Mouse (Mus musculus) hindbrain, embryonic 16.5 days (tissue): ENCODE data around the gene Ankrd27. TPM values are rescaled to one million over a fixed set of nuclear protein-coding genes. Genes with fewer than 3 reads are reported as not detected.

Source experiments
- ATAC-seq: fragments of 200-750 bp; cut with Nextera tagmentation; 2 replicates; pipeline ENCODE4 v1.8.0; 2017; ENCODE audit warnings: moderate TSS enrichment, moderate library complexity
- H3K27ac ChIP-seq: fragments of 300-500 bp; sonication (generic); 2 replicates; pipeline ENCODE4 v1.5.1; 2014; ENCODE audit warnings: low read depth, mild to moderate bottlenecking, control low read depth, low read length, moderate library complexity
- H3K27me3 ChIP-seq: fragments of 300-500 bp; sonication (generic); replicated peaks from 2 replicates; pipeline ENCODE4 v1.6.1; 2014; ENCODE audit warnings: low read length; ENCODE audit not compliant: control insufficient read depth, insufficient read depth
- H3K36me3 ChIP-seq: fragments of 300-500 bp; sonication (generic); 2 replicates; pipeline ENCODE4 v1.6.1; 2014; ENCODE audit warnings: mild to moderate bottlenecking, low read length, moderate library complexity, mixed read lengths; ENCODE audit not compliant: control insufficient read depth, insufficient read depth
- H3K4me1 ChIP-seq: fragments of 300-500 bp; sonication (generic); 2 replicates; pipeline ENCODE4 v1.6.1; 2014; ENCODE audit warnings: low read depth, low read length; ENCODE audit not compliant: control insufficient read depth, insufficient read depth
- H3K4me2 ChIP-seq: fragments of 300-500 bp; sonication (generic); 2 replicates; pipeline ENCODE4 v1.6.1; 2014; ENCODE audit warnings: mild to moderate bottlenecking, low read length, control low read depth, moderate library complexity
- H3K4me3 ChIP-seq: fragments of 300-500 bp; sonication (generic); 2 replicates; pipeline ENCODE4 v1.5.1; 2014; ENCODE audit warnings: mild to moderate bottlenecking, low read length, control low read depth, moderate library complexity
- H3K9ac ChIP-seq: fragments of 300-500 bp; sonication (generic); 2 replicates; pipeline ENCODE4 v1.6.1; 2014; ENCODE audit warnings: low read depth, mild to moderate bottlenecking, control low read depth, low read length, moderate library complexity
- H3K9me3 ChIP-seq: fragments of 300-500 bp; sonication (generic); 2 replicates; pipeline ENCODE4 v1.6.1; 2014; ENCODE audit warnings: mild to moderate bottlenecking, low read length, moderate library complexity; ENCODE audit not compliant: control insufficient read depth
- WGBS: fragments of 180-500 bp; shearing (Covaris S2); extraction: QIAGEN DNeasy Blood & Tissue Kit; methylation state at CpG from one replicate; pipeline ENCODE4 v1.1.7; 2014; 5-methylcytosine and 5-hydroxymethylcytosine counted together
- polyA plus RNA-seq: library from polyadenylated mRNA; unstranded; fragments of >200 nt; fragmentation: Nextera tagmentation; extraction: Ambion mirVana; gene quantifications from 2 replicates; pipeline ENCODE4 v1.2.1, GENCODE M21; 2015

The Ankrd27 gene
- 17.3 and 21.4 TPM in 2 replicates for polyA plus RNA-seq

DNA sequence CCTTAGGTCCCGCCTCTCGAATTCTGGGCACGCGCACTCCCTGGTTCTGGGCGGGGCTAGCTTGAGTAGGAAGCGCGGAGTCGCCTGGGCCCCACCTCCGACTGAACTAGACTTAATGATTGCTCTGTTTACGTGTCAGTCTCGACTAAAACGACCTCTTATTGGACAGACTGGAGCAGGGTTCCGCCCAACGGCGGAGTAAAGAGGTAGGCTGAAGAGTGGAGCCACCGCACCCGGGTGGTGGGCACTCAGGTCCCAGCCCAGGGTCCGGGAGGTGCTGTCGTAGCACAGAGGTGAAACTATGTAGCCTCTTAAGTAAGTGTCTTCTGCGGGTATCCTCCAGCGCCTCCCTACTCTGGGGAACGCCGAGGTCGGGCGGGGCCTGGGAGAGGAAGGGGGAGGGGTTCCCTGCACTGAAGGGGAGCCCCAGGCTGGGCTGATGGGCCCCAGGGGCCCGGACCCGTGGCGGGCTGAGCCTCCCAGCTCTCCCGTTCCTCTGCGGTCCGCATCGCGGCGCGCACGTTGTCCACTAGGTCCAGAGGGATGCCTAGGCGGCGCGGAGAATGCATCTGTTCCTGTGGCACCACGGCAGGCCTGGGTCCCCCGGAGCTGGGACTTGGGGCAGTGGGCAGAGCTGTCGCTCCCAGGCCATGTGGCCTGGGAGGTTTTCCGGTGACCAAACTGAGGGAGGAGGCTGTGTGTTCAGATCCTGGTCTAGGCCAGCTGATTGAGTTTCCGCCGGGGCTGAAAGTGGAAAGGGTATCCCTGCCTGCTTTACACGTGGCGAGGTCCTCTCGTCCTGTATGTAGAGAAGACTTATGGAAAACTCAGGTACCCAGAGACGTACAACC is at the start of gene Ankrd27:
TSS of gene Ankrd27 (plus strand) at position 190 of the 851 bp plus-strand sequence.
- H3K4me1 ChIP-seq, result peaks cover 19% of the 10 kb centered on the region
- peak within 1 kb of the TSS; percentile 77 for H3K9ac ChIP-seq
- peak within 1 kb of the TSS; percentile 66 for H3K27ac ChIP-seq
- H3K27me3 ChIP-seq, result peaks cover 20% of the 10 kb centered on the region
- ATAC-seq, result peak; percentile 99
- peak within 1 kb of the TSS; percentile 65 for H3K4me3 ChIP-seq
- no peaks in the 10 kb centered on the region for H3K36me3 ChIP-seq
- WGBS, result under 1% methylated on average over 49 of the region's 49 CpGs
- peak within 1 kb of the TSS; percentile 100 for H3K4me2 ChIP-seq
- H3K9me3 ChIP-seq, result no peaks in the 10 kb centered on the region

DNA sequence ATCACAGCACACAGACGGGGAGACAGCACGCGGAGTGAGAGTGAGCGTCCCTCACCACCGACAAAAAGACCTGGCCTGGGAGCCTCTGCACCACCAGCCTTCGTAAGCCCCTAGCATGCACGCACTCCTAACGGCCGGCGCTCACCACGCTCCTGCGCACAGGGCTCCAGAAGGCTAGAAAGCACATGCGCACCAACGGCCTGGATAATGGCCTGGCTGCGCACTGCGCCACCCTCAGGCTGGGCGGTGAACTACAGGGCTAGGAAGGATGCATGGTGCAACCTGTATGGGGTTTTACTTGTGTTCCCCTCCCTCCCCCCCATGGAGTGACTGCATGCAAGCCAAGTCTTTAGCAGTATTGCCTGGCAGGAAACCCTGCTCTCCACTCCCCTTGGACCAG is 48.5 kb upstream of the Ankrd27 start, which contains the start of gene Tdrd12:
TSS of gene Tdrd12 (minus strand) at position 184 of the 400 bp plus-strand sequence.
- H3K4me2 ChIP-seq, result no peak within 1 kb of the TSS
- no peaks in the 10 kb centered on the region for H3K9me3 ChIP-seq
- H3K27me3 ChIP-seq, result no peaks in the 10 kb centered on the region
- ATAC-seq, result no peak
- H3K4me1 ChIP-seq, result no peaks in the 10 kb centered on the region
- H3K9ac ChIP-seq, result no peak within 1 kb of the TSS
- no peak within 1 kb of the TSS for H3K4me3 ChIP-seq
- H3K27ac ChIP-seq, result no peak within 1 kb of the TSS
- H3K36me3 ChIP-seq, result no peaks in the 10 kb centered on the region
- 97% methylated on average over 17 of the region's 17 CpGs for WGBS

DNA sequence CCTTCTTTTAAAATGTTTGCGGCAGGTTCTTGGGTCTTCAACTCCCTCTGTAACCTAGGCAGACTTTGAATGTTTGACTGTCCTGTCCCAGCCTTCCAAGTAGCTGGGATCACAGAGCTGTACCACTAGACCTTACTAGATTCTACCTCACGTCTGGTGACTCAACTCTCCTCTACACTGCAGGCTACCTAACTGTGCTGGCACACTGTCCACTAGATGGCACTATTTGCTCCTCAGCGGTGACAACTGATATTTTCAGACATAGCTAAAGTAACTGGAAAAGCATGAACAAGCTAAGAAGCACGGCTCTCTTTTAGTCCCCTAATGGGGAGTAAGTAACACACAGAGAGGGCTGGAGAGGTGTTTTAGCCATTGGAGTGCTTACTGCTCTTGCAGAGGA is 40.2 kb upstream of the Ankrd27 start:
- peak; percentile 52; the same call in 1 of the 2 replicates for ATAC-seq
- H3K9ac ChIP-seq, result no peak overlapping the region
- H3K27me3 ChIP-seq, result no peaks in the 10 kb centered on the region
- H3K4me3 ChIP-seq, result no peak overlapping the region
- H3K27ac ChIP-seq, result no peak overlapping the region
- no peak overlapping the region for H3K4me2 ChIP-seq
- peaks cover 2% of the 10 kb centered on the region for H3K9me3 ChIP-seq
- peaks cover 19% of the 10 kb centered on the region for H3K36me3 ChIP-seq
- no peaks in the 10 kb centered on the region for H3K4me1 ChIP-seq
- 31% methylated on average over 4 of the region's 4 CpGs for WGBS

DNA sequence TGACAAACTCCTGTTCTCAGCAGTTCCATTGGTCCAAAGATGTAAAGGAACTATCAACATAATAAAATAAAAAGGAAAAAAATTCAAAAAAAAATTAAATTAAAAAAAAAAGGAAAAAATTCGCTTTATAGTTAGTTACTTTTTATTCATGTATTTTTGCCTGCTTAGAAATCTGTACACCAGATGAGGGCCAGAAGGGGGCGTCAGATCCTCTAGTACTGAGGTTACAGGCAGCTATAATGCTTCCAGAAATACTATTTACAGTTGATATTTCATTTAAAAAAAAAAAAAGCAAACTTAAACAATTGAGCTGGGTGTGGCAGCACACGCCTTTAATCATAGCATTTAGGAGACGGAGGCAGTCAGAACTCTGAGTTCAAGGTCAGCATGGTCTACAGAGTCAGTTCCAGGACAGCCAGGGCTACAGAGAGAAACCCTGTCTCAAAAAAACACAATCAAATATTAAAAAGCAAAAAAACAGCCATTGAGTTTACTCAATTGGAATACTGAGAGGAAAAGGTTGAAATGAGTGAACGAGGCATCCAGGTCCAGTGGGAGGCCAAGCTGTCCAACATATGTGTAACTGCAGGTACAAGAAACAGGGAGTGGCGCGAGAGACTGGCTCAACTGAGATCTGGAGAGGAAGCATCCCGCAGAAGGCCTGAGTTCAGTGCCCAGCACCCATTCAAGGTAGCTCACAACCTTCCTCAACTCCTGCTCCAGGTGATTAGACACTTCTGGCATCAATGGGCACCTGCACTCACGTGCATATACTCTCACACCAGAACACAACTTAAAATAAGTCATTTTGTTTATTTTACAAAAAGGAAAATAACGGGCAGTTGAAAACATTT is 32.1 kb upstream of the Ankrd27 start:
- no peak overlapping the region for H3K27ac ChIP-seq
- peaks cover 13% of the 10 kb centered on the region for H3K36me3 ChIP-seq
- H3K9ac ChIP-seq, result peak overlapping the region; percentile 98; the same call in 1 of the 2 replicates

DNA sequence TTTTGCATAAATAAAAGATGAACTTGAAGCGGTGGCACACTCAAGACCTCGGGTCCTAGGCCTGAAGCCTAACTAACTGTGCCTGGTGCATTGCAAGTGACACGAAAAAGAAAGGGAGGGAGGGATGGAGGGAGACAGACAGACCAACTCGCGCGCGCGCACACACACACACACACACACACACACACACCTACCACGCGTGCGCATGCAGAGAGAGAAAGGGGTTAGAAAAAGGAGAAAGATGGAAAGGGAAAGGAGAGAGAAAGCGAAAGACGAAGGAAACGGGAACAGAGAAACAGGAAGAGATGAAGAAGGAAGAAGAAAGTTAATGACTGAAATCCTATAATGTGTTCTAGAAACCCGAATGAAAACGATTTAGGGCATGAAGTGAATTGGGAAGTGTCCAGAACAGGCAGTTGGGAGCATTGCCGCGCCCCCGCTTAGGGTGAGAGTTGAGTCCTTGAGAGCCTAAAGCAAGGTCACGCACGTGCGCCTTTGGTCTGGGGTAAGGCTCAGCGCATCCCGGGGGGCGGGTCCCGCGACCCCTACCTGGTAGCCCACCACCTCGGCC is 31.4 kb upstream of the Ankrd27 start:
- Histone ChIP-seq H3K36me3 (peaks cover 11% of the 10 kb centered on the region), H3K9ac (peak overlapping the region; percentile 98), H3K4me2 (peak overlapping the region; percentile 95), H3K4me1 (peaks cover 9% of the 10 kb centered on the region), H3K9me3 (peaks cover 2% of the 10 kb centered on the region), H3K4me3 (peak overlapping the region; percentile 76), H3K27ac (peak overlapping the region; percentile 96), H3K27me3 (no peaks in the 10 kb centered on the region)
- peak; percentile 26; the same call in 1 of the 2 replicates for ATAC-seq
- WGBS, result 2% methylated on average over 28 of the region's 28 CpGs

More for the DNA sequence above, 32.1 kb upstream of the Ankrd27 start:
- Histone ChIP-seq H3K27me3 (no peaks in the 10 kb centered on the region), H3K4me3 (peak overlapping the region; percentile 76), H3K9me3 (peaks cover 2% of the 10 kb centered on the region), H3K4me1 (peaks cover 9% of the 10 kb centered on the region), H3K4me2 (peak overlapping the region; percentile 95)
- ATAC-seq, result no peak
- WGBS, result 63% methylated on average over 10 of the region's 10 CpGs

DNA sequence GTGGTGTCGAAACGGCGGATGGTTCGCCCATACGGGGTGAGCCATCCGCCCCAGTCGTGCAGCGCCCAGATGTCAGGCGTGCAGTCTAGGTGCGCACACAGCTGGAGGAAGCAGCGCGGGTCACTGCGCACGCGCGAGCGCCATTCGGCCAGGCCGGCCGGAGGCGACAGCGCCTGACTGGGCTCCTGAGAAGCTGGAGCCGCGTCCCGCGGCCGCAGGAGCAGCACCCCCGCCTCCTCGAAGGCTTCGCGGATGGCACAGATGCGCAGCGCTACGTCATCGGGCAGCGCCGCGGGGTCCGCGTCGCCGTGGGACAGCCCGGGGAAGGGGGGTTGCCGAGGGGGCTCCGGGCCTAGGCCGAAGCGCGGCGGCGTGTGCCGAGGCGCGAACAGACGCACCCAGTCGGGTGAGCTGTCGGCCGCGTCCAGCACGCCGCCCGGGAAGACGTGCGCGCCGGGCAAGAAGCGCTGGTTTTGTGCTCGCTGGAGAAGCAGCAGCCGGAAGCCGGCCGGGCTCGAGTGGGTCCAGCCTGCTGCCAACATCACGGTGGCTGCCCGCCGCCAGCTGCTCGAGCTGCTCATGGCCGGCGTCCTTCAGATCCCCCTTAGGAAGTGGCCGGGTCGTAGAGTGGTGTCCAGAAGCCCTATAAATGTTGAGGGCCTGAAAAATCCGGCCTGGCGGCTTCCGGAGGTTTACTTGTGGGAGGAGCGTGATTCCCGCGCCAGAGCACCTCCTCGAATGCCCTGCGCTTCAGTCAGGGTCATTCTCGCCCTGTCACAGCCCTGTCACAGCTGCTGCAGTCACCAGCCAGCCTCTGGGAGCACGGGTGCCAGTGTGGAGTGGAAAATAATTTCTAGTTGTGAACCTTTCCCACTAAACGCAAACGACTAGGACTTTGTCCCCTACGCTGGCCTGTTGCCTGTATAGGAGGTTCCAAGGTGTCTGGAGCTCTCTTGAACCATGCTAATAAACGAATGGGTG is 30.5 kb upstream of the Ankrd27 start:
- Histone ChIP-seq H3K36me3 (peaks cover 6% of the 10 kb centered on the region), H3K4me3 (peak overlapping the region; percentile 76), H3K9ac (peak overlapping the region; percentile 98), H3K9me3 (no peaks in the 10 kb centered on the region), H3K27me3 (no peaks in the 10 kb centered on the region), H3K4me1 (peaks cover 9% of the 10 kb centered on the region), H3K4me2 (peak overlapping the region; percentile 95), H3K27ac (peak overlapping the region; percentile 96)
- under 1% methylated on average over 91 of the region's 93 CpGs for WGBS
- ATAC-seq, result peak; percentile 95

DNA sequence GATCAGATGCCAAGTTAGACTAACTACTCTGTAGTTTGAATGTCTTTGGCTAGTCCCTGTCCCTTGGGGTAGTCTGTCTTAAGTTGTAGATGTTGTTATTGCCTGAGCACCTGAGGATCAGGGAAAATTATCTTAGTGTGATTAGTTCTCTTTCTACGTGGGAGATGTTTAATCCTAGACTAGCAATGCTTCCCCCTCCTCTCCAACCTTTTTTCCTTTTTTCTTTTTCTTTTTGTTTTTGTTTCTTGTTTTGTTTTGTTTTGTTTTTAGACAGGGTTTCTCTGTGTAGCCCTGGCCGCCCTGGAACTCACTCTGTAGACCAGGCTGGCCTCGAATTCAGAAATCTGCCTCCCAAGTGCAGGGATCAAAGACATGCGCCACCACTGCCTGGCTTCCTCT is 29.8 kb upstream of the Ankrd27 start, which contains the start of gene Nudt19:
TSS of gene Nudt19 (minus strand) at position 100 of the 399 bp plus-strand sequence.
- H3K4me2 ChIP-seq, result peak within 1 kb of the TSS; percentile 95
- H3K9ac ChIP-seq, result peak within 1 kb of the TSS; percentile 98
- H3K27me3 ChIP-seq, result no peaks in the 10 kb centered on the region
- no peak for ATAC-seq
- H3K9me3 ChIP-seq, result no peaks in the 10 kb centered on the region
- WGBS, result 68% methylated on average over 4 of the region's 4 CpGs
- peak within 1 kb of the TSS; percentile 96 for H3K27ac ChIP-seq
- H3K4me3 ChIP-seq, result peak within 1 kb of the TSS; percentile 76
- peaks cover 9% of the 10 kb centered on the region for H3K4me1 ChIP-seq
- 0 out of 2 replicates have a peak, but pooled peaks cover under 1% of the 10 kb centered on the region for H3K36me3 ChIP-seq

DNA sequence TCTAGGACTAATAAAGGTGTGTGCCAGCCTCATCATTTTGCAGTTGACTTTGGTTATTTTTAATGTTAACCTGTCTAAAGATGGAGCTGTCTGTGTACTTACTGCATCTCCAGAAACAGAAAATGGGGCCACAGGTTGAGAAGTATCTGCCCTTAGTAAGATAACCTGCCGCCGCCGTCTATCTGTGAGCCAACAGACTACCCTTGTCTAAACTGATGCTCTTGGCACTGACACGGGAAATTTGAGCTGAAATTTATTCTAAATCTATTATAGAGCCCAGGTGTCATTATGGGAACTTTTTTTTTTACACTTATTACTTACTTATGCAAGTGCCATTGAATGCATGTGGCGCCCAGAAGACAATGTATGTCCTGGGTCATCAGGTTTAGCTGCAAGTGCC is 29.1 kb upstream of the Ankrd27 start:
- Histone ChIP-seq H3K9ac (no peak overlapping the region), H3K4me2 (no peak overlapping the region), H3K27me3 (no peaks in the 10 kb centered on the region), H3K4me1 (peaks cover 9% of the 10 kb centered on the region), H3K9me3 (no peaks in the 10 kb centered on the region), H3K36me3 (no peaks in the 10 kb centered on the region), H3K27ac (no peak overlapping the region), H3K4me3 (no peak overlapping the region)
- no peak for ATAC-seq
- WGBS, result 91% methylated on average over 5 of the region's 5 CpGs
